In genomic region chr2:74661685-74662084, GRCm38 (mm10) we compare ENCODE assay signal across 7 mouse cellular contexts. TPM values are rescaled to one million over a fixed set of nuclear protein-coding genes. Genes with fewer than 3 reads are reported as not detected.
DNase-seq lines count a peak whose midpoint lies in the region; ATAC-seq lines count a peak whose summit lies in the region.

No protein-coding gene starts in this region.

- H3K4me3 ChIP-seq in heart, embryonic 16.5 days (ENCODE audit: low read length) = peak overlapping the region; percentile 33
- H3K4me3 ChIP-seq in limb, embryonic 15.5 days = peak overlapping the region; percentile 46

- no peaks in the 10 kb centered on the region for H3K36me3 ChIP-seq in heart, embryonic 16.5 days (ENCODE audit: control insufficient read depth, insufficient read depth)
- no peaks in the 10 kb centered on the region for H3K36me3 ChIP-seq in limb, embryonic 15.5 days

- WGBS in heart, embryonic 16.5 days = 2% methylated on average over 14 of the region's 14 CpGs
- WGBS in limb, embryonic 15.5 days = under 1% methylated on average over 14 of the region's 14 CpGs

- peak; percentile 65 for DNase-seq in testis, postnatal 10 days (ENCODE audit: low spot score)
- DNase-seq in testis, postnatal 14 days (ENCODE audit: low spot score) = no peak
- peak; percentile 89 for DNase-seq in embryo, embryonic 11 days
- peak; percentile 81 for DNase-seq in retina, postnatal 1 day
- DNase-seq in spleen, postnatal 36 days (ENCODE audit: low spot score in 2 of 2) = no peak

- no peaks in the 10 kb centered on the region for H3K9me3 ChIP-seq in heart, embryonic 16.5 days (replicated peaks; ENCODE audit: control insufficient read depth, low read length)
- H3K9me3 ChIP-seq in limb, embryonic 15.5 days = no peaks in the 10 kb centered on the region

- H3K4me2 ChIP-seq in heart, embryonic 16.5 days (ENCODE audit: low read depth, low read length) = peak overlapping the region; percentile 51
- peak overlapping the region; percentile 56 for H3K4me2 ChIP-seq in limb, embryonic 15.5 days

- H3K9ac ChIP-seq in heart, embryonic 16.5 days (ENCODE audit: low read length) = no peak overlapping the region
- 0 out of 2 replicates have a peak overlapping the region, but pooled peaks have one; percentile 20 for H3K9ac ChIP-seq in limb, embryonic 15.5 days

- peaks cover 87% of the 10 kb centered on the region for H3K27me3 ChIP-seq in heart, embryonic 16.5 days (ENCODE audit: control insufficient read depth, insufficient read depth, low read length)
- peaks cover 70% of the 10 kb centered on the region for H3K27me3 ChIP-seq in limb, embryonic 15.5 days

- peaks cover 13% of the 10 kb centered on the region; the same call in 1 of the 2 replicates for H3K4me1 ChIP-seq in heart, embryonic 16.5 days (ENCODE audit: control insufficient read depth, insufficient read depth, low read length)
- peaks cover 22% of the 10 kb centered on the region for H3K4me1 ChIP-seq in limb, embryonic 15.5 days

- H3K27ac ChIP-seq in heart, embryonic 16.5 days (ENCODE audit: low read length) = no peak overlapping the region
- H3K27ac ChIP-seq in limb, embryonic 15.5 days = peak overlapping the region; percentile 89

- no peak for ATAC-seq in heart, embryonic 16.5 days (replicated peaks; ENCODE audit: extremely low read depth, insufficient read depth, low FRiP score)
- ATAC-seq in limb, embryonic 15.5 days (ENCODE audit: insufficient number of reproducible peaks, low FRiP score, low TSS enrichment, low read depth) = peak; percentile 22; the same call in 1 of the 2 replicates

RNA-seq across cellular contexts. Expression of gene Evx2, which starts 2.3 kb away (rescaled TPM):
- polyA plus RNA-seq in heart, embryonic 16.5 days (2015; fragmentation: Nextera tagmentation; extraction: Ambion mirVana) = not detected in 2 replicates
- polyA plus RNA-seq in limb, embryonic 15.5 days (2015; fragmentation: Nextera tagmentation; extraction: Ambion mirVana) = 0.96 and 1.4 TPM in 2 replicates

RNA-seq across cellular contexts. Expression of gene Hoxd13, which starts 6.4 kb away (rescaled TPM):
- not detected in 2 replicates for polyA plus RNA-seq in heart, embryonic 16.5 days (2015; fragmentation: Nextera tagmentation; extraction: Ambion mirVana)
- 20.8 and 32.3 TPM in 2 replicates for polyA plus RNA-seq in limb, embryonic 15.5 days (2015; fragmentation: Nextera tagmentation; extraction: Ambion mirVana)

RNA-seq across cellular contexts. Expression of gene Hoxd12, which starts 13.1 kb away (rescaled TPM):
- polyA plus RNA-seq in heart, embryonic 16.5 days (2015; fragmentation: Nextera tagmentation; extraction: Ambion mirVana) = not detected in 2 replicates
- polyA plus RNA-seq in limb, embryonic 15.5 days (2015; fragmentation: Nextera tagmentation; extraction: Ambion mirVana) = 27.0 and 30.6 TPM in 2 replicates

RNA-seq across cellular contexts. Expression of gene Hoxd11, which starts 17.7 kb away (rescaled TPM):
- polyA plus RNA-seq in heart, embryonic 16.5 days (2015; fragmentation: Nextera tagmentation; extraction: Ambion mirVana) = not detected in 2 replicates
- 7.1 and 10.3 TPM in 2 replicates for polyA plus RNA-seq in limb, embryonic 15.5 days (2015; fragmentation: Nextera tagmentation; extraction: Ambion mirVana)

RNA-seq across cellular contexts. Expression of gene Hoxd10, which starts 30.0 kb away (rescaled TPM):
- not detected in 2 replicates for polyA plus RNA-seq in heart, embryonic 16.5 days (2015; fragmentation: Nextera tagmentation; extraction: Ambion mirVana)
- polyA plus RNA-seq in limb, embryonic 15.5 days (2015; fragmentation: Nextera tagmentation; extraction: Ambion mirVana) = 12.4 and 14.5 TPM in 2 replicates

Comparison
In these comparisons a context has a peak if more than half of its experiments do, and no peak if none do; other contexts are left out.
1. DNase-seq: peak in testis, postnatal 10 days (single experiment), embryo, embryonic 11 days (single experiment) and retina, postnatal 1 day (single experiment); none in testis, postnatal 14 days (single experiment) and spleen, postnatal 36 days (0 of 2).
2. RNA of gene Hoxd13, which starts 6.4 kb away (polyA plus RNA-seq): 20.8 to 32.3 TPM in limb, embryonic 15.5 days; not detected in heart, embryonic 16.5 days; every median in the first group is over 10 times any median in the second.
3. RNA of gene Hoxd12, which starts 13.1 kb away (polyA plus RNA-seq): 27.0 to 30.6 TPM in limb, embryonic 15.5 days; not detected in heart, embryonic 16.5 days; every median in the first group is over 10 times any median in the second.